Mouse (Mus musculus) c-Kit-positive CD71-positive TER-119-negative erythroid progenitor cells, embryonic 14.5 days (primary cell): ENCODE measurements at regions not wholly inside any gene's neighbourhood (a gene's known extent, or its start where the extent isn't known, plus 50 kb on each side); places are given as distances from the start of the nearest gene placed in this dataset.

Source experiments
- DNase-seq: peaks from one replicate; pipeline ENCODE4 v3.0.0-alpha.2; 2013; ENCODE audit warnings: low read depth

GRCm38 (mm10) chr2:117819701-117820225, 291.9 kb upstream of the Thbs1 start:
- DNase-seq = no peak

- no peak for DNase-seq
These were observed 291.0 kb upstream of the Thbs1 start for GRCm38 (mm10) chr2:117820708-117821107.

- no peak for DNase-seq
These were observed 286.6 kb upstream of the Thbs1 start for GRCm38 (mm10) chr2:117825088-117825487.

- no peak for DNase-seq
These were observed 284.4 kb upstream of the Thbs1 start for GRCm38 (mm10) chr2:117827278-117827677.

GRCm38 (mm10) chr2:117838387-117838786, 273.3 kb upstream of the Thbs1 start:
- DNase-seq = no peak

GRCm38 (mm10) chr2:117840406-117840805, 271.3 kb upstream of the Thbs1 start:
- no peak for DNase-seq

- DNase-seq = no peak
These were observed 269.2 kb upstream of the Thbs1 start for GRCm38 (mm10) chr2:117842309-117842986.

GRCm38 (mm10) chr2:117852442-117852841, 259.2 kb upstream of the Thbs1 start:
- DNase-seq = no peak

GRCm38 (mm10) chr2:117862301-117862700, 249.4 kb upstream of the Thbs1 start:
- no peak for DNase-seq

GRCm38 (mm10) chr2:117865119-117865518, 246.6 kb upstream of the Thbs1 start:
- no peak for DNase-seq

GRCm38 (mm10) chr2:117866946-117867345, 244.7 kb upstream of the Thbs1 start:
- DNase-seq = no peak

GRCm38 (mm10) chr2:117867409-117867808, 244.3 kb upstream of the Thbs1 start:
- DNase-seq = no peak

GRCm38 (mm10) chr2:117868857-117869256, 242.8 kb upstream of the Thbs1 start:
- no peak for DNase-seq

GRCm38 (mm10) chr2:117871507-117872282, 240.0 kb upstream of the Thbs1 start:
- no peak for DNase-seq

GRCm38 (mm10) chr2:117877816-117878215, 233.9 kb upstream of the Thbs1 start:
- no peak for DNase-seq

GRCm38 (mm10) chr2:117882136-117882535, 229.5 kb upstream of the Thbs1 start:
- no peak for DNase-seq

GRCm38 (mm10) chr2:117882890-117883289, 228.8 kb upstream of the Thbs1 start:
- DNase-seq = no peak

- DNase-seq = no peak
These were observed 225.2 kb upstream of the Thbs1 start for GRCm38 (mm10) chr2:117886516-117886915.

- DNase-seq = no peak
These were observed 210.4 kb upstream of the Thbs1 start for GRCm38 (mm10) chr2:117901311-117901710.

GRCm38 (mm10) chr2:117902837-117903236, 208.8 kb upstream of the Thbs1 start:
- no peak for DNase-seq

GRCm38 (mm10) chr2:117903705-117904104, 208.0 kb upstream of the Thbs1 start:
- DNase-seq = no peak

GRCm38 (mm10) chr2:117906509-117906908, 205.2 kb upstream of the Thbs1 start:
- no peak for DNase-seq

GRCm38 (mm10) chr2:117910781-117911180, 200.9 kb upstream of the Thbs1 start:
- no peak for DNase-seq
